Mouse (Mus musculus) thymus, postnatal 14 days (tissue): ENCODE data around the gene Cdc42.

Experiments
- DNase-seq: peaks from one replicate; pipeline ENCODE4 v3.0.0; 2021

Gene Cdc42

DNA sequence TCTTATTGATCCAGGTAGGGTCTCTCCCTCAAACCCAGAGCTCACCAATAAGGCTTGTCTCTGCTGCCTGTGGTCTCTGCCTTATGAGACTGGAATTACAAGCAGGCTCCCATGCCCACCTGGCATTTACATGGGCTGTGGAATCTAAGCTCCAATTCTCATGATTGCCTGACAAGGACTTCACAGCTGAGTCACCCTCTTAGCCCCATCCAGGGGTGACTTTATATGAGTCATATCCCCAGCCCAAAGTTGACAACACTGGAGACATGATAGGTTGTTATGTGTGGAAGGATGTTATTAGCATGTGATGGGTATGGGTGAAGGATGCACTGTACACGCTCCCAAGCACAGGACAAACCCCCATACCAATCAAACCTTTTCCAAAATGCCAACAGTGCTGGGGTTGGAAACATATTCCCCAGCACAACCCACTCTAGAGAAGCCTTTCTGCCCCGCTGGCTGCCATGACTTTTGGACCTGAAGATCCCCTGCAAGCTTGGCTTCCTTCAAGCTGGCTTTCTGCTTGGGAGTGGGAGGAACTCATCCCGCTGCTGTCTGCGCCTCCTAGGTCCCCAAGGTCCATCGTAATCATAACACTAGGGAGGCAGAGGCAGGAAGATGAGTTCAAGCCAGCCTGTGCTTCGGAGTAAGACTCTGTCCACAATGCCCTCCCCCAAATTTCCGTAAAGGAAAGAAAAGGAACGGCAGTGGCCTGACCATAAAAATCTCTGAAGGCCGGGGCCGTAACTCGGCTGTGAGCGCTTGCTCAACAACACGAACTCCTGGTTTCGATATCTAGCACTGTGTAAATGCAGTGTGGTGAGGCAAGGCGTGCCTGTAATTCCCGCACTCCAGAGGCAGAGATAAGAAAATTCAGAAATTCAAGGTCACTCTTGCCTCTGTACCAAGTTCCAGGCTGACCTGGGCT, 14.3 kb upstream of the Cdc42 start:
- no peak for DNase-seq

DNA sequence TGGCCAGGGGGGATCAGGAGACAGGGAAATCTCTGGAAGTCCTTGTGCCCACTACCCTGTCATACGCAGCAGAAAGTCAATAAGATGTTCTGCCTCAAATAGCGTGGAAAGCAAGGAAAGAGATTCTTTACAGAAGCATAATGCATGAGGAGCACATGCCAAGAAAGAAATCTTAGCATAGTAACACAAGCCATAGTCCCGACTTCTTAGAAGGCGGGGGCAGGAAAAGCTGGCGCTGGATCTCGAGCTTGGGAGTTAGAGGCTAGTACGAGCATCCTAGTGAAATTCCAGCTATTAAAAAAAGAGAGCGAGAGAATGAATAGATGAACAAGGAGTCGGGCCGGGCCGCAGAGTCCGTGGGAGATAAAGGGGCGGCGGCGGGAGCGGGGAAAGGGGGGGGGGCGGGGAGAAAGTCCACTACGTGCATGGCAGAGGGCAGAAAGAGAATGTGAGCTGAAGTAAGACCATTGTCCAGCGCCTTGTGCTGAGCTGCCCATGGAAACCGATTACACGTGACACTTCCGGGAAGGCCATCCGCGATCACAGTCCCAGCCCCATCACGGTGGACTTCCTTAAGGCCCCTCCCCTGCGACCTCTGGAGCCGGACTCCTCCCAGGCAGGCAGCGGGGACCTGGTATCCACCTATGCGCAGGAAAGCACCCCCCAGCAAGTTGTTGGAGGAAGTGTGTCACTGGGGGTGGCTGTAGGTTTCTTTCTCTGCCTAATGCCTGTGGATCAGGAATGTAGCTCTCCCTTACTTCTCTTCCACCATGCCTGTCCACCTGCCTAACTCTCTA, 12.6 kb upstream of the Cdc42 start:
- peak; percentile 26 for DNase-seq

DNA sequence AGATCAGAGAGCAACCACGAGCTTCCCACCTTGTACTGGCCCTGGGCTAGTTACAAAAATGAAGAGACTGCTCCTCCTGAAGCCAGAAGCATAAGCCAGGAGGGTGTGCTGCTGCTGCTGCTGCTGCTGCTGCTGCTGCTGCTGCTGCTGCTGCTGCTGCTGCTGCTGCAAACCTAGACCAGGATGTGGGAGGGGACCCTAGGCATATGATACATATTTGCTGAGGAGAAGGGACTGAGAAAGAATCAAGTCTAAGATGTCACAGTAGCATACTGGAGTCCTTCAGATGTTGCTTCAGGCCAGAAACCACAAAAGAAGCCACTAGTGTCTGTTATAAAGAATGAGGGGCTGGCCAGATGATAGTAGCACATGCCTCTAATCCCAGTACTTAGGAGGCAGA, 10.7 kb upstream of the Cdc42 start:
- peak; percentile 47 for DNase-seq

DNA sequence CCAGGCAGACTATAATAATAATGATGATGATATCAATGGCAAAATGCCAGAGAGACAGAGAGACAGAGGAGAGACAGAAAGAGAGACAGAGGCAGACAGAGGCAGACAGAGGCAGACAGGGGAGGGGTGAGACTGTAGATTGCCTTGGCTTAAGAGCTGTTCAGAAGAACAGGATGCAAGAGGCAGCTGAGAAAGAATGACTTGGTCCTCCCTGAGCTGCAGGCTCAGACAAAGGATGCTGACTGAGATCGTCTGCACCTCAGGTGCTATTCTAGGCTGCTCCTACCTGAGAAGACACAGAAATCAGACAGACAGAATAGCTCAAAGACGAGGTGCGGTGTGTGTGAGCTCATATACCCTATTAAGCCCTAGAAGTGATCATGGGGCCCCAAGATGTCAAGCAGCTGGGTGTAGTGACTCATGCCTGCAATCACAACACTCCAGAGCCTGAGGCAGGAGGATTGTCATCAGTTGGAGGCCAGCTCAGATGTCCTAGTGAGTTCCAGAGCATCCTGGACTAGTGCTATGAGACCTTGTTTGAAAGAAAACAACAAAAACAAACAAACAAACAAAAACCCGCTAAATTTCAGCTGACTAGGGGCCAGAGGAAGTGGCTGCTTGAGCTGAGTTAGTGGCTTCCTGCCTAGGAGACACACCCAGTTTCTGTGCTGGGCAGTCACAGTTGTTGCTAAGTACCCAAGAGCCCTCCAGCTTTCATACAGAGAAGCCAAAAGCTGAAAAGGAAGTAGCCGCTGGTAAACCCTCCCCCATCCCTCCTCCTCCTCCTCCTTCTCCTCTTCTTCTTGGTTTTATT, 10.0 kb upstream of the Cdc42 start:
- peak; percentile 56 for DNase-seq

DNA sequence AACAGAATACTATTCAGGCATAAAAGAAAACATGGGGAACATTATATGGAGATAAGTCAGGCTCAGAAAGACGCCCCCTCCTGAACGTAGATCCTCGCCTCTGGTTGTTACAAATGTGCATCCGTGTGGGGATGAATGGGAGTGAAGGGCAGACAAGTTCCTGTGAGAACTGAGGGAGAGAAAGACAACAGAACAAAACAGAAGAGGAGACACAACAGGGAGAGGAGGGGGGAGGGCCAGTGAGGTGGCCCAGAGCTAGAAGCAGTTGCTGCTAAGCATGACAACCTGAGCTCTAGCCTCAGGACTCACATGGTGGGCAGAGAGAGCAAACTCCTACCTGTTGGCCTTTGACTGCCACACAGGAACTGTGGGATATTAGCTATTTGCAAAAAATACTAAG, 8.6 kb upstream of the Cdc42 start:
- DNase-seq, result no peak

DNA sequence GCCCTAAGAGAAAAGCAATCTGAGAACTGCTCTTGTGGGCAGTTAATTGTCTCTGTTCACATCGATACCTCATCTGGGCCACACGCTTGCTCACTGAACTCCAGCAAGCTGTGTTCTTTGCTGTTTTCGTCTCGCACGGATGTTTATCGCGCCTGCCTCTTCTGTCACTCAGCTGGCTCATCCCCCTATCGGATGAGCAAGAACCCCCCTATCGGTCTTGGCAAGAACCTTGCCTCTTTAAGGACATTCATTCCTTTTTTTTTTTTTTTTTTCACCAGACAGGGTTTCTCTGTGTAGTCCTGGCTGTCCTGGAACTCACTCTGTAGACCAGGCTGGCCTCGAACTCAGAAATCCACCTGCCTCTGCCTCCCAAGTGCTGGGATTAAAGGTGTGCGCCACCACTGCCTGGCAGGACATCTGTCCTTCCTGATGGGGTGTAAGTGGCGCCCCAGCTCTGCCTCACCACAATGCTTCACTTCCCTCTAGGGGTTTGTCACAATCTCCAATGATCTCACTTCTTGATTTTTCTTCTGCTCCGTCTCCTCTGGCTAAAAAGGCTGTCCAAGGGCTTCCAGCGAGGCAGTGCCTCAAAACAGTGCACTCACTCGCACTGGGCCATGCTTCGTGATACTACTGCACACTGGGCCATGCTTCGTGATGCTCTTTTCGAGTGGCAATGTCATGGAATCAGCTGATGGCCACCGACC, 8.0 kb upstream of the Cdc42 start:
- DNase-seq, result no peak

DNA sequence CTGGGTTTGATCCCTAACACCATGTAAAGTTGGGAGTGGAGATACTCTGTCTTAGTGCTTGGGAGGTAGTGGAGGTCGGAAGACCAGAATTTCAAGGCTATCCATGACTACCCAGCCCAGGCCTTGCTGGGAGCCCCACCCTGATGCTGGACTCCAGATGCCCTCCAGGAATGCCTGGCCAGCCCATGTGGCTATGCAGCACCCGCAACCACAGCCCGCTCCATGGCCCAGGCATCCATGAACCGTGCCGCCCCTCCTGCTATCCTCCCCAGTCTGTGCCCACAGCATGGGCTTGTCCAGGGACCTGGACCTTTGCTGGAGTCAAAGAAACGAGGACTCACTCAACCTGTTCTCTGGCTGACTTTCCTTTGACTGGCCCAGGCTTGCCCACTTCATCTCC, 7.3 kb upstream of the Cdc42 start:
- DNase-seq, result no peak

DNA sequence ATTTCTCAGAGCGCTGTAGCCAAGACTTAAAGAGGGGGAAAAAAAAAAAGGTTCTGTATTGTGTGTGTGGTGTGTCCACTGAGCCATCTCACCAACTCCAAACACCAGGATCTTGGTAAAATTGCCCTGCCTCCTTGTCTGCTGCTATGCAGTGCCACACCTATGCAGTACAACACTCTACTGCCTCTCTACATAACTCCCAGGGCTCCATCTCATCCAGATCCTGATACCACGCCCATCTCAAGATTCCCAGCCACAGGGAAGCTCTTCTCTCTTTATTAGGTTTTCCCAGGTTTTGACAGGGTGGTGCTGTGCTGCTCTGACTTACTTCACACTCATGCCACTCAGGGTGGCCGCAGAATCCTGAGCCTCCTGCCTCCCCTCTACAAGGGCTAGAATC, 3.5 kb upstream of the Cdc42 start:
- no peak for DNase-seq

DNA sequence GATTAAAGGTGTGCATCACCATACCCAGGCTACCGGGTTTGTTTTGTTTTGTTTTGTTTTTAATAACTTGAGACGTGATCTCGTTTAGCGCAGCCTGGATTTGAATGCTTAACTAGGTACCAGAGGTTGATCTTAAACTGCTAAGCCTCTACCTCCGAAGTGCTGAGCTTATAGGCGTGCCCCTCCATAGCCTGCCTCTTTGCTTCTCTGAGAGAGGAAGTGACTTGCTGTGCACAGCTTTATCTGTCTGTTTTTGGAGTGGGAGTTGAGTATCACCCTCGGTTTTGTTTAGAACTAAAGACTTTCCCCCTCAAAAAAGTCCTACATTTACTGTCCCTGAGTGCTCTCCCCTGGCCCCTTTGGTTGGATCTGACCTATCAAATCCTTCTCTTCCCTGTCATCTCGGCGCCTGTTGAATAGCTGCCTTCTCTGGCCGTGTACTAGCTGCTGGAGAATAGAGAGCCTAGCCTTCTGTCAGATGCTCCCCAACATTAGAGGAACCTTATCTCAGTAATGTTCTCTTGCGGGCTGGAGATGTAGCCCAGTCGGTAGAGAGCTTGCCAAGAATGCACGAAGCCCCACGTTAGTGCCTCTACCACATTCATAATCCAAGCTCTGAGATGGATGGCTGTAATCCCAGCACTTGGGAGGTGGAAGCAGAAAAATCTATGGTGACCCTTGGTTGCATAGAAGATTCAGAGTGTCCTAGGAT, 927 bp upstream of the Cdc42 start:
- peak; percentile 60 for DNase-seq

DNA sequence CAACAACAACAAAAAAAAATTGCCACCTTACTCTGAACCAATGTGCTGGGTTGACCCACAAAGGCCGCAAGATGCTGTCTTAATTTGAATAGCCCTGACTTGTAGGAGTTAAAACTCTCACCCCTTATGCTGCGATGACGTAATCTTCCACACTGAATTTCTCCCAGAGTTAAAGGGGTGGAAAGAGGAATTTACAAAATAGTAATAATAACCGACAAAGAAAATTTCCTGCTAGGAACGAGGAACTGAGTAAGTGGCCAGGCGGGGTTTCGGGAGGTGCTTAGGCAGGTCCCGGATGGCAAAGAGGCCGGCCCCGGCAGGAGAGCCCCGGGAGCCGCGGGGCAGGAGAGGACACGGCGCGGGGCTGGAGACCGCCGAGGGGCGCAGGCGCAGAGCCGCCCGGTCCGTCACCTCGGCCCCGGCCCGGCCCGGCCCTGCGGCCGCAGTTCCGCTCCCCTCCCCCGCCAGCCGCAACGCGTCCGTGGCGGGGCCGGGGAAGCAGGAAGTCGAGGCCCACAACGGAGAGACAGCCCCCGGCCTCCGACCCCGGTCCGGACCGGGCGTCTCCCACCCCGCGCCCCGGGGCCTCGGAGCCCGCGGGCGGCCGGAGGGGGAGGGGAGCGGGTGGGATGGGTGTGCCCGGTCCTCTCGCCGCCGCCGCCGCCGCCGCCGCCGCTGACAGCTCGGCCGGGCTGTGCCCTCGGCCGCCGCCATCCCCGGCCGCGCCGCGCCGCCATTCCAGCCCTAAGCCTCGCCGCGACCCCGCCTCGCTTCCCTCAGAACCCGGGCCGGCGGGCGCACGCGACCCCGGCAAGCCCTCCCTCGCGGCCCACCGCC, 628 bp downstream of the Cdc42 start:
- DNase-seq, result peak; percentile 68

DNA sequence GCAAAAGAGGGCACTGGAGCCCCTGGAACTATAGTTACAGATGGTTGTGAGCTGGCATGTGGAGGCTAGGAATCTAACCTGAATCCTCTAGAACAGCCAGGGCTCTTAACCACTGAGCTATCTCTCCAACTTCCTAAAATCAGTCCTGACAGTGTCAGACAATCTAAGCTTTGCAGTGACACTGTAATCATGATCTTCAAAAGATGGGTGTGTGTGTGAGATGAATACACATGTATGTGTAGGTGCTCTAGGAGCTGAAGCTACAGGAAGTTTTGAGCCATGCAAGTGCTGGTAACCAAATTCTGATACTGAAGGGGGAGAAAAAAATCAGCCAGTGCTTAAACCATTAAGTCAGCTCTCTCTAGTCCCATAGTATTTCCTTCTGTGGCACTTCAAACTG, 6.9 kb downstream of the Cdc42 start:
- DNase-seq, result no peak

DNA sequence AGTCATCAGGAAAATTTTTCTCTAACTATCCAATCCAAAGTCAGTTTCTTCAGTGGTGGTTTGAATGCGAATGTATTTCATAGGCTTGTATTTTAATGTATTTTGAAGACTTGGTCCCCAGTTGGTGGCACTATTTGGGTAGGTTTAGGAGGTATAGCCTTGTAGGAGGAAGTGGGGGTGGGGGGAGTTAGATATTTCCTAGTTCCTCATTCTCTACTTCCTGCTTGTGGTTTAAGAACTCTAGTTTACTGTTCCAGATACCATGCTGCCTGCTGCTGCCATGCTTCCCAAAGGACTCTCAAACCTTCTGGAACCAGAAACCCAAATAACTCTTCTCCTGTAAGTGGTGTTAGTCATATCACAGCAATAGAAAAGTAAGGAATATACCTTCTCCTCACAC, 11.7 kb downstream of the Cdc42 start:
- DNase-seq, result peak; percentile 53

DNA sequence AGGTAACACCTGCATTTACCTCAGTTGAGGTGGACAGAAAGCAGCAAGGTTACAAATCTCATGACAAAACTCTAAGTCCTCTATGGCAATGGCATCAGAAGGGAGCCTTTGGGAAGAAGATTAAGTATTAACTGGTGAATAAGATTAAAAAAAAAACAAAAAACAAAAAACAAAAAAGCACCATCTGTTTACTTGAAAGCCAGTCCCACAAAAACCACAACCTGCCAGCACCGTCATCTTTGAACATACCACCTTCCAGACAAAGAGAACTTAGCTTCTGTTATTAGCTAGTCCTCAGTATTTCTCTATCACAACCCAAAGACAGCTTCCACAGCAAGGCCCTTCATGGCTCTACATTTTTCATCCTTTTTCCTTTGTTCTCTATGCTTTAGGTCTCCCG, 12.4 kb downstream of the Cdc42 start:
- no peak for DNase-seq

DNA sequence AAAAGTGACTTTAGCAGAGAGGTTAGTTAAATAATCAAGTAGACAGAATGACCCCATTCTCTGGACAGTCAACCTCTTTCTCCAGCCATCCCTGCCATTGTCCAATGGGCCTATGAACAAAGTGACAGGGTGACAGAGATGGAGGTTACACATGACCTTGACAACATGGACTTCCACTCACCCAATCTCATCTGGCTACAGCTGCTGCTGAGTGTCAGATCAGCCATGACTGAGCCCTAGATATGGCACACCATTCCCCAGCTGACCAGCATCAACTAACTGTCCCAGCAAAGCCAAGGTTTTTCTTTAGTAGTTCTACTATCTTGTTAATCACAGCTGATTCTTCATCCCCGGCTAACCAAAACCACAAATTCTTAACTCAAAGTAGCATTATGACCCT, 14.7 kb downstream of the Cdc42 start:
- DNase-seq, result no peak

DNA sequence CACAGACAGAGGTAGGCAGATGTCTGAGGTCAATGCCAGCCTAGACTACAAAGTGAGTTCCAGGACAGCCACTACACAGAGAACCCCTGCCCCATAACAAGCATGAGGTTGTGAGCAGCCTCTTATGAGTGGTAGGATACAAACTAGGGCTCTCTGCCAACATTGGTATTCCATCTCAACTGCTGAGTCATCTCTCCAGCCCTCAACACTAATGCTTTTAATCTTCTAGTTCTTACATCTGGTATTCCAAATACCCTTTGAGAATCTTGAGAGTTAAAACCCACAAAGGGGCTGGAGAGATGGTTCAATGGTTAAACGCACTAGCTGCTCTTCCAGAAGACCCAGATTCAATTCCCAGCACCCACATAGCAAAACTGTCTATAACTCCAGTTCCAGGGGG, 18.1 kb downstream of the Cdc42 start:
- no peak for DNase-seq

DNA sequence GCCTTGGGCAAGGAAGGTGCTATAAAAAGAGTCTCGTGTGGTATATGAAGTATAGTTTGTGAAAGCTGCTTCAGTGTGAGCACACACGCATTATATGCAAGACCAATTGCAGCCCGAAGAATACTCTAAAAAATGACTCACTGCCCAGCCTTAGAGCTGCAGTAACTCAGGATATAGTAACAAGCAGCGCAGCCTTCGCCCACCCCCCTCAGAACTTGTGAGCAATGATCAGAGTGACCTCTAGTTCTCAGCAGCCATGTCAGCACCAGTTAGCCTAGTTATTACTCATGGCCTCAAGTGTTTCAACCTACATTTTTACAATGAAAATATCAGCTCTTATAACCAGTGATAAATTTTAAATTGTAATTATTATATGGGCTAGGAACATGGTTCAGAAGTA, 21.1 kb downstream of the Cdc42 start:
- no peak for DNase-seq

DNA sequence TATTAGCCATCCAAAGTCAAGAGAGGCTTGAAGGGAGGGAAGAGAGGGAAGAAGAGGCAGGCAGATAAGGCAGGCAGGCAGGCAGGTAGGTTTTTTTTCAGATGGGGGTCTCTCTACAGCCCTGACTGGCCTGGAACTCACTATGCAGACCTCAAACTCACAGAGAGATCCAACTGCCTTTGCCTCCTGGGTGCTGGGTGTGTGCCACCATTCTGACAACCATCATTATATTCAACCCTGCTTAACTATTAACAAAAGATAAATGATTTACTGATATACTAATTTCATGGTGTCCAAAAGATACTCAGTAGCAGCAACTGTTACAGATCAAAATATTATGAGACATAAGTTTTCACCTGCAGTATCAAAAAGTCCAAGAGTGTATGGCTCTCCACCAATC, 25.5 kb downstream of the Cdc42 start:
- no peak for DNase-seq

DNA sequence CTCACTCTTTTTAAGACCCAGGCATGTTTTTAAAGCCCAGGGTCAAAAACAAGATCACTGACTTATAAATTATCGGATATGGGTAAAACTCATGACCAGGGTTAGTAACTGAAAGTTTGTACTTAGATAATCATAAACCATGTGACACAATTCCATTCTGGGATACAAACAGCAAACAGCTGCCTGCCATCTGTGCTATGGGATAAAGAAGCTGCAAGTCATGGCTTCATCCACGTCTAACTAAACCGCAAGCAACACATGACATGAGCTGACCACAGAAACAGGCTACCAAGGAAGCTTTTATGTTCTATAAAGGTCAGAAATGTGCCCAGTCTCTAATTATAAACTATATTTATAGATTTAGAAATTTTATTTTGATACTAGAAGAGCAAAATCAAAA, 31.0 kb downstream of the Cdc42 start:
- DNase-seq, result no peak

DNA sequence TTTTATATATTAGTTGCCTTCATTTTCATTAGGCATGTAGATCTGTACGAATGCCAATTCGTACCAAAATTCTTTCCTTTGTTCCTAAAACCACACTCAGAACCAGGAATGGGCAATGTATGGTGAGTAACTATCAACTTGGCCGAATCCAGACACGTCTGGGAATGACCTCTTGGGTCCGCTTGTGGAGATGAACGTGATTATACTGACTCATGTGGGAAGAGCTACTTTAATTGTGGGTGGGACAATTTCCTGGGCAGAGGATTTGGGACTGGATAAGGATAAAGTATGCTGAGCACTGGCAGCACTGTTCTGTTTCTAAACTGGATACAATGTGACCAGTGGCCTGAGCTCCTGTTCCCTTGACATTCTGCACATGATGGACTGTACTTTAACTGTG, 32.6 kb downstream of the Cdc42 start:
- DNase-seq, result no peak

DNA sequence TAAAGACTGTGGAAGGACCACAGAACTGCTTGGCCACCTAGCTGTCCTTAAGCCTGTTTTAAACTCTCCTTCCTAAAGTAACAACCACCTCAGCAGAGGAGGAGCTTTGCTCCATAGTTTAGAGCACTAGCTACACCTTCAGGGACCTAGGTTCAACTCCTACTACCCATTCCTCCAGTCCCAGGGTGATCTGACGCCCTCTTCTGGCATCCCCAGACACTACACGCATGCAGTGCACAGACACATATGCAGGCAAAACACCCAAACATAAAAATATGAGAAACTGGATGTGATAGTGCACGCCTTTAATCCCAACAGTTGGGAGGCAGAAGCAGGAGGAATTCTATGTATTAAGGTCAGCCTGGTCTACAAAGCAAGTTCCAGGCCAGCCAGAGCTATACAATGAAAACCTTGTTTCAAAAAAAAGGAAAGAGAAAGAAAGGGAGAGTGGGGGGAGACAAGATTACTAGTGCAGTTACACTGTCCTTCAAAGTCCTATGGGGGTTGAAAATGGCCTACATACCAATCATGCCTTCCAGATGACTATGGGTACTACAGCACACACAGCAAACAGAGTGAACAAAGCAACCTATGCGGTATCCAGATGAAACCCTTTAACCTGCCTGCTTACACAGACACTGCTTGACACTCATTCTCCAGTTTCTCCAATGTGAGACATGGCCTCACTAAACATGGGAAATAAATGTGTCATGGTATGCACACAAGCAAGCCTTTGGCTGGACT, 41.3 kb downstream of the Cdc42 start:
- no peak for DNase-seq
